Mouse (Mus musculus) limb, embryonic 14.5 days (tissue): Measurements from ENCODE around the gene Med20. TPM values are rescaled to one million over a fixed set of nuclear protein-coding genes. Genes with fewer than 3 reads are reported as not detected.

Experiments
- ATAC-seq: fragments of 200-750 bp; cut with Nextera tagmentation; 2 replicates; pipeline ENCODE4 v1.8.0; 2017; ENCODE audit warnings: low read depth, moderate number of reproducible peaks, moderate TSS enrichment; ENCODE audit not compliant: low FRiP score
- DNase-seq: peaks from one replicate; pipeline ENCODE4 v3.0.0-alpha.2; 2015; ENCODE audit warnings: low spot score
- H3K27ac ChIP-seq: fragments of 300-500 bp; sonication (generic); replicated peaks from 2 replicates; pipeline ENCODE4 v1.5.1; 2014; ENCODE audit warnings: low read depth, mild to moderate bottlenecking, low read length, moderate library complexity, mixed read lengths
- H3K27me3 ChIP-seq: fragments of 300-500 bp; sonication (generic); 2 replicates; pipeline ENCODE4 v1.6.1; 2014; ENCODE audit warnings: low read length, mixed read lengths; ENCODE audit not compliant: control insufficient read depth, insufficient read depth
- H3K36me3 ChIP-seq: fragments of 300-500 bp; sonication (generic); 2 replicates; pipeline ENCODE4 v1.6.1; 2014; ENCODE audit warnings: mild to moderate bottlenecking, low read length, moderate library complexity, mixed read lengths; ENCODE audit not compliant: control insufficient read depth, insufficient read depth
- H3K4me1 ChIP-seq: fragments of 300-500 bp; sonication (generic); 2 replicates; pipeline ENCODE4 v1.6.1; 2014; ENCODE audit warnings: antibody characterized with exemption, low read length, mixed read lengths; ENCODE audit not compliant: control insufficient read depth, insufficient read depth
- H3K4me2 ChIP-seq: fragments of 300-500 bp; sonication (generic); replicated peaks from 2 replicates; pipeline ENCODE4 v1.6.1; 2014; ENCODE audit warnings: low read depth, mild to moderate bottlenecking, low read length, moderate library complexity; ENCODE audit not compliant: severe bottlenecking
- H3K4me3 ChIP-seq: fragments of 300-500 bp; sonication (generic); replicated peaks from 2 replicates; pipeline ENCODE4 v1.5.1; 2014; ENCODE audit warnings: low read length
- H3K9ac ChIP-seq: fragments of 300-500 bp; sonication (generic); 2 replicates; pipeline ENCODE4 v1.6.1; 2014; ENCODE audit warnings: mild to moderate bottlenecking, low read depth, low read length, moderate library complexity; ENCODE audit not compliant: severe bottlenecking
- H3K9me3 ChIP-seq: fragments of 300-500 bp; sonication (generic); 2 replicates; pipeline ENCODE4 v1.6.1; 2016; ENCODE audit warnings: low read length; ENCODE audit not compliant: control insufficient read depth
- POLR2A ChIP-seq: fragments of 200-500 bp; IDR thresholded peaks from 2 replicates; pipeline ENCODE4 v1.8.0; 2012; ENCODE audit warnings: inconsistent platforms, mild to moderate bottlenecking, moderate library complexity, borderline replicate concordance; ENCODE audit not compliant: insufficient read depth, insufficient read length; ENCODE audit errors: extremely low read depth
- WGBS: fragments of 180-500 bp; shearing (Covaris S2); extraction: QIAGEN DNeasy Blood & Tissue Kit; methylation state at CpG from one replicate; pipeline ENCODE4 v1.1.7; 2014; 5-methylcytosine and 5-hydroxymethylcytosine counted together
- polyA plus RNA-seq, 2 experiments: library from polyadenylated mRNA; depleted of rRNA in 1 of 2; stranded (reverse) in 1 of 2; unstranded in 1 of 2; fragments of >200 nt; fragmentation: Nextera tagmentation in 1 of 2; extraction: Ambion mirVana in 1 of 2; gene quantifications; 2 replicates each; pipeline versions ENCODE4 v1.2.1 to v1.2.3; 2012 to 2014

The Med20 gene
- polyA plus RNA-seq (2012; rRNA removed), result 59.5 and 64.7 TPM in 2 replicates
- polyA plus RNA-seq (2014; fragmentation: Nextera tagmentation; extraction: Ambion mirVana), result 50.6 and 55.0 TPM in 2 replicates

- peaks cover 31% of the 10 kb centered on the region for H3K36me3 ChIP-seq
- peak; percentile 96 for ATAC-seq
Observed at GRCm38 (mm10) chr17:47610849-47611660, at the start of gene Med20, which contains the start of the genes Bysl and Gm20517. TSS of gene Med20 (plus strand) at chr17:47611582. TSS of gene Bysl (minus strand) at chr17:47611492. TSS of gene Gm20517 (plus strand) at chr17:47611589.

DNA sequence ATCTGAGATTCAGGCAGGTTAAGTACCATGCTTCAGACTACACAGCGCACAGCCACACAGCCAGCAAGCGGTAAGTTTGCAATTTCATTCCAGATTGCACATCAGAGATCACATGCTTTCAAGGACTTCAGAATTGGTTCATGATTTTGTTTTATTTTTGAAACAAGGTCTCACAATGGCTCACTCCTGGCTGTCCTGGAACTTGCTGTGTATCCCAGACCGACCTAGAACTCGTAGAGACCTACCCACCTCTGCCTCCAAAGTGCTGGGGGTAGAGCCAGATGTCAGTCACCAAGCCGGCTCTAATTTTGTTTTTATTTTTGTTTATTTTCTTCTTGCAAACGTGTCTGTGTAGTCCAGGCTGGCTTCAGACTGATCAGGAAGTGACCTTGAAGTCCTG, 48.5 kb upstream of the Med20 start:
- no peak for DNase-seq
- no peak for TF ChIP-seq POLR2A
- no peak for ATAC-seq
- no peaks in the 10 kb centered on the region for H3K9me3 ChIP-seq
- H3K9ac ChIP-seq, result no peak overlapping the region
- H3K36me3 ChIP-seq, result no peaks in the 10 kb centered on the region
- no peaks in the 10 kb centered on the region for H3K4me1 ChIP-seq
- 80% methylated on average over 6 of the region's 6 CpGs for WGBS
- no peaks in the 10 kb centered on the region for H3K27me3 ChIP-seq
- no peak overlapping the region for H3K4me3 ChIP-seq
- no peak overlapping the region for H3K4me2 ChIP-seq
- no peak overlapping the region for H3K27ac ChIP-seq

More at GRCm38 (mm10) chr17:47610849-47611660, at the start of gene Med20, which contains the start of the genes Bysl and Gm20517:
- Histone ChIP-seq H3K4me1 (peaks cover 19% of the 10 kb centered on the region), H3K9me3 (no peaks in the 10 kb centered on the region), H3K9ac (peak within 1 kb of the TSS; percentile 78), H3K27me3 (no peaks in the 10 kb centered on the region), H3K4me2 (peak within 1 kb of the TSS; percentile 93), H3K27ac (peak within 1 kb of the TSS; percentile 74), H3K4me3 (peak within 1 kb of the TSS; percentile 88)
- WGBS, result under 1% methylated on average over 59 of the region's 59 CpGs
- TF ChIP-seq POLR2A, result peak; percentile 40; the same call in 1 of the 2 replicates
- DNase-seq, result peak; percentile 97

GRCm38 (mm10) chr17:47564612-47565011, 46.8 kb upstream of the Med20 start:
- Histone ChIP-seq H3K27ac (no peak overlapping the region), H3K27me3 (no peaks in the 10 kb centered on the region), H3K9ac (no peak overlapping the region), H3K4me1 (no peaks in the 10 kb centered on the region), H3K4me2 (no peak overlapping the region), H3K36me3 (no peaks in the 10 kb centered on the region), H3K4me3 (no peak overlapping the region), H3K9me3 (no peaks in the 10 kb centered on the region)
- no peak for TF ChIP-seq POLR2A
- WGBS, result 81% methylated on average over 5 of the region's 5 CpGs
- DNase-seq (no peak), ATAC-seq (no peak)

- H3K9me3 ChIP-seq, result no peaks in the 10 kb centered on the region
- no peak overlapping the region for H3K27ac ChIP-seq
- H3K4me1 ChIP-seq, result no peaks in the 10 kb centered on the region
- ATAC-seq, result no peak
- H3K36me3 ChIP-seq, result no peaks in the 10 kb centered on the region
- no peak overlapping the region for H3K9ac ChIP-seq
- TF ChIP-seq POLR2A, result no peak
- WGBS, result 14% methylated on average over 2 of the region's 2 CpGs
- no peaks in the 10 kb centered on the region for H3K27me3 ChIP-seq
- no peak for DNase-seq
- H3K4me2 ChIP-seq, result no peak overlapping the region
- no peak overlapping the region for H3K4me3 ChIP-seq
Observed at GRCm38 (mm10) chr17:47566133-47566532, 45.2 kb upstream of the Med20 start.

- H3K36me3 ChIP-seq, result no peaks in the 10 kb centered on the region
- TF ChIP-seq POLR2A, result no peak
- H3K4me2 ChIP-seq, result no peak overlapping the region
- H3K4me1 ChIP-seq, result no peaks in the 10 kb centered on the region
- no peaks in the 10 kb centered on the region for H3K9me3 ChIP-seq
- DNase-seq (no peak), ATAC-seq (no peak)
- WGBS, result 91% methylated on average over 3 of the region's 3 CpGs
- no peak overlapping the region for H3K9ac ChIP-seq
- H3K27ac ChIP-seq, result no peak overlapping the region
- no peak overlapping the region for H3K4me3 ChIP-seq
- H3K27me3 ChIP-seq, result no peaks in the 10 kb centered on the region
Observed at GRCm38 (mm10) chr17:47567271-47567670, 44.1 kb upstream of the Med20 start.
